Mouse (Mus musculus): ENCODE data around the gene Wdr37. TPM values are rescaled to one million over a fixed set of nuclear protein-coding genes. Genes with fewer than 3 reads are reported as not detected.
A peak's percentile ranks its signal among the peaks of the same experiment; 100 is the strongest.

Gene Wdr37
- total and polyA plus RNA-seq, 2 experiments from 2014 or later = 38.3 to 60.7 TPM

GRCm38 (mm10) chr13:8881611-8882010 lies 9.9 kb upstream of the Wdr37 start:
- no peak for ATAC-seq
- no peak overlapping the region for H3K4me2 ChIP-seq (ENCODE audit: low read depth, low read length)
- H3K27ac ChIP-seq = no peak overlapping the region
- no peaks in the 10 kb centered on the region for H3K9me3 ChIP-seq (ENCODE audit: low read length)
- WGBS = 77% methylated on average over 3 of the region's 3 CpGs
- no peak for DNase-seq (ENCODE audit: low spot score)
- no peaks in the 10 kb centered on the region for H3K27me3 ChIP-seq (ENCODE audit: insufficient read depth, low read length)
- H3K4me1 ChIP-seq (ENCODE audit: insufficient read depth, low read length) = no peaks in the 10 kb centered on the region
- no peak for TF ChIP-seq CTCF (IDR thresholded peaks at IDR 0.05; ENCODE audit: low read depth)
- no peak overlapping the region for H3K9ac ChIP-seq (replicated peaks; ENCODE audit: low read length)
- H3K4me3 ChIP-seq (ENCODE audit: low read length) = no peak overlapping the region
- H3K36me3 ChIP-seq (ENCODE audit: insufficient read depth, low read length) = no peaks in the 10 kb centered on the region

- Histone ChIP-seq H3K4me1 (ENCODE audit: insufficient read depth, low read length) (peaks cover 7% of the 10 kb centered on the region; the same call in 1 of the 2 replicates), H3K36me3 (ENCODE audit: insufficient read depth, low read length) (no peaks in the 10 kb centered on the region), H3K4me3 (ENCODE audit: low read length) (no peak overlapping the region), H3K9ac (replicated peaks; ENCODE audit: low read length) (no peak overlapping the region), H3K27ac (no peak overlapping the region), H3K9me3 (ENCODE audit: low read length) (no peaks in the 10 kb centered on the region), H3K4me2 (ENCODE audit: low read depth, low read length) (no peak overlapping the region), H3K27me3 (ENCODE audit: insufficient read depth, low read length) (no peaks in the 10 kb centered on the region)
- DNase-seq (ENCODE audit: low spot score) = no peak
- TF ChIP-seq CTCF (IDR thresholded peaks at IDR 0.05; ENCODE audit: low read depth) = no peak
- 100% methylated on average over 1 of the region's 1 CpGs for WGBS
- no peak for ATAC-seq
These were observed 2.1 kb upstream of the Wdr37 start for GRCm38 (mm10) chr13:8873776-8874175.

GRCm38 (mm10) chr13:8870510-8871313 lies 997 bp downstream of the Wdr37 start:
- peak overlapping the region; percentile 96 for H3K27ac ChIP-seq
- WGBS = under 1% methylated on average over 57 of the region's 57 CpGs
- H3K9me3 ChIP-seq (ENCODE audit: low read length) = no peaks in the 10 kb centered on the region
- TF ChIP-seq CTCF (IDR thresholded peaks at IDR 0.05; ENCODE audit: low read depth) = peak; percentile 100
- peak overlapping the region; percentile 78 for H3K9ac ChIP-seq (replicated peaks; ENCODE audit: low read length)
- H3K4me3 ChIP-seq (ENCODE audit: low read length) = peak overlapping the region; percentile 86
- peak overlapping the region; percentile 72 for H3K4me2 ChIP-seq (ENCODE audit: low read depth, low read length)
- ATAC-seq (peak; percentile 94), DNase-seq (ENCODE audit: low spot score) (peak; percentile 95)
- 0 out of 2 replicates have a peak, but pooled peaks cover 5% of the 10 kb centered on the region for H3K36me3 ChIP-seq (ENCODE audit: insufficient read depth, low read length)
- H3K4me1 ChIP-seq (ENCODE audit: insufficient read depth, low read length) = peaks cover 7% of the 10 kb centered on the region; the same call in 1 of the 2 replicates
- no peaks in the 10 kb centered on the region for H3K27me3 ChIP-seq (ENCODE audit: insufficient read depth, low read length)

- H3K4me1 ChIP-seq (ENCODE audit: insufficient read depth, low read length) = peaks cover 7% of the 10 kb centered on the region; the same call in 1 of the 2 replicates
- peak overlapping the region; percentile 72 for H3K4me2 ChIP-seq (ENCODE audit: low read depth, low read length)
- TF ChIP-seq CTCF (IDR thresholded peaks at IDR 0.05; ENCODE audit: low read depth) = no peak
- peak overlapping the region; percentile 96 for H3K27ac ChIP-seq
- H3K9ac ChIP-seq (replicated peaks; ENCODE audit: low read length) = peak overlapping the region; percentile 78
- ATAC-seq (no peak), DNase-seq (ENCODE audit: low spot score) (peak; percentile 32)
- 0 out of 2 replicates have a peak, but pooled peaks cover 5% of the 10 kb centered on the region for H3K36me3 ChIP-seq (ENCODE audit: insufficient read depth, low read length)
- 6% methylated on average over 9 of the region's 9 CpGs for WGBS
- H3K4me3 ChIP-seq (ENCODE audit: low read length) = peak overlapping the region; percentile 86
- no peaks in the 10 kb centered on the region for H3K27me3 ChIP-seq (ENCODE audit: insufficient read depth, low read length)
- H3K9me3 ChIP-seq (ENCODE audit: low read length) = no peaks in the 10 kb centered on the region
These were observed 1.6 kb downstream of the Wdr37 start for GRCm38 (mm10) chr13:8870160-8870509.

GRCm38 (mm10) chr13:8869578-8870157 lies 2.0 kb downstream of the Wdr37 start:
- H3K4me3 ChIP-seq (ENCODE audit: low read length) = peak overlapping the region; percentile 86
- H3K36me3 ChIP-seq (ENCODE audit: insufficient read depth, low read length) = 0 out of 2 replicates have a peak, but pooled peaks cover 5% of the 10 kb centered on the region
- no peak for TF ChIP-seq CTCF (IDR thresholded peaks at IDR 0.05; ENCODE audit: low read depth)
- 68% methylated on average over 5 of the region's 5 CpGs for WGBS
- H3K9ac ChIP-seq (replicated peaks; ENCODE audit: low read length) = peak overlapping the region; percentile 78
- H3K4me1 ChIP-seq (ENCODE audit: insufficient read depth, low read length) = peaks cover 7% of the 10 kb centered on the region; the same call in 1 of the 2 replicates
- no peak for ATAC-seq
- H3K27ac ChIP-seq = 0 out of 2 replicates have a peak overlapping the region, but pooled peaks have one; percentile 96
- DNase-seq (ENCODE audit: low spot score) = no peak
- H3K4me2 ChIP-seq (ENCODE audit: low read depth, low read length) = peak overlapping the region; percentile 72
- no peaks in the 10 kb centered on the region for H3K27me3 ChIP-seq (ENCODE audit: insufficient read depth, low read length)
- no peaks in the 10 kb centered on the region for H3K9me3 ChIP-seq (ENCODE audit: low read length)

GRCm38 (mm10) chr13:8866612-8867011 lies 5.1 kb downstream of the Wdr37 start:
- H3K27ac ChIP-seq = no peak overlapping the region
- peaks cover 7% of the 10 kb centered on the region; the same call in 1 of the 2 replicates for H3K4me1 ChIP-seq (ENCODE audit: insufficient read depth, low read length)
- no peak for TF ChIP-seq CTCF (IDR thresholded peaks at IDR 0.05; ENCODE audit: low read depth)
- 0 out of 2 replicates have a peak, but pooled peaks cover 5% of the 10 kb centered on the region for H3K36me3 ChIP-seq (ENCODE audit: insufficient read depth, low read length)
- no peak for DNase-seq (ENCODE audit: low spot score)
- no peak for ATAC-seq
- no peaks in the 10 kb centered on the region for H3K9me3 ChIP-seq (ENCODE audit: low read length)
- no peak overlapping the region for H3K4me2 ChIP-seq (ENCODE audit: low read depth, low read length)
- H3K27me3 ChIP-seq (ENCODE audit: insufficient read depth, low read length) = no peaks in the 10 kb centered on the region
- H3K9ac ChIP-seq (replicated peaks; ENCODE audit: low read length) = no peak overlapping the region
- 88% methylated on average over 7 of the region's 7 CpGs for WGBS
- H3K4me3 ChIP-seq (ENCODE audit: low read length) = no peak overlapping the region
